Mouse (Mus musculus) MEL (cell line): ENCODE data around the gene Mapk8ip1. TPM values are rescaled to one million over a fixed set of nuclear protein-coding genes. Genes with fewer than 3 reads are reported as not detected.
A peak's percentile ranks its signal among the peaks of the same experiment; 100 is the strongest.

Experiments
- DNase-seq: peaks from one replicate; pipeline ENCODE4 v3.0.0; 2011; ENCODE audit warnings: low read depth, low spot score
- H3K27ac ChIP-seq: 2 replicates; pipeline ENCODE4 v1.5.1; 2012; ENCODE audit warnings: low read depth, mild to moderate bottlenecking, control low read depth, low read length, moderate library complexity; ENCODE audit not compliant: control insufficient read depth
- H3K27me3 ChIP-seq, 2 experiments: fragments of 150-350 bp in 1 of 2; sonication (generic) in 1 of 2; 2 replicates each; pipeline ENCODE4 v1.6.1; 2012; ENCODE audit warnings: low read length in 2 of 2, mild to moderate bottlenecking in 2 of 2, improper control_type of control experiment in 1 of 2, moderate library complexity in 1 of 2; ENCODE audit not compliant: insufficient read depth in 2 of 2, control insufficient read depth in 1 of 2
- H3K36me3 ChIP-seq, 2 experiments: 2 replicates each; pipeline ENCODE4 v1.6.1; 2012 to 2014; ENCODE audit warnings: low read length in 2 of 2, improper control_type of control experiment in 1 of 2, inconsistent platforms in 1 of 2, mild to moderate bottlenecking in 1 of 2; ENCODE audit not compliant: insufficient read depth in 2 of 2, control insufficient read depth in 1 of 2
- H3K4me1 ChIP-seq, 2 experiments: fragments of 150-350 bp in 1 of 2; sonication (generic) in 1 of 2; 2 replicates each; pipeline ENCODE4 v1.6.1; 2012; ENCODE audit warnings: low read length in 2 of 2, improper control_type of control experiment in 1 of 2, mild to moderate bottlenecking in 1 of 2; ENCODE audit not compliant: insufficient read depth in 2 of 2, control insufficient read depth in 1 of 2
- H3K4me3 ChIP-seq, 2 experiments: fragments of 150-350 bp in 1 of 2; sonication (generic) in 1 of 2; 2 replicates each; pipeline ENCODE4 v1.5.1; 2012; ENCODE audit warnings: low read depth in 2 of 2, low read length in 2 of 2, mild to moderate bottlenecking in 2 of 2, moderate library complexity in 2 of 2, control low read depth in 1 of 2, improper control_type of control experiment in 1 of 2; ENCODE audit not compliant: control insufficient read depth in 1 of 2, insufficient read depth in 1 of 2
- H3K79me2 ChIP-seq: 2 replicates; pipeline ENCODE4 v1.6.1; 2012; ENCODE audit warnings: mild to moderate bottlenecking, low read length, moderate library complexity; ENCODE audit not compliant: control insufficient read depth, poor library complexity, insufficient read depth
- H3K9ac ChIP-seq: 2 replicates; pipeline ENCODE4 v1.6.1; 2012; ENCODE audit warnings: low read depth, mild to moderate bottlenecking, control low read depth, low read length, moderate library complexity; ENCODE audit not compliant: control insufficient read depth, poor library complexity, severe bottlenecking
- H3K9me3 ChIP-seq: fragments of 150-350 bp; sonication (generic); replicated peaks from 2 replicates; pipeline ENCODE4 v1.6.1; 2012; ENCODE audit warnings: mild to moderate bottlenecking, low read length, improper control_type of control experiment, moderate library complexity; ENCODE audit not compliant: insufficient read depth
- BHLHE40 ChIP-seq: IDR thresholded peaks from 2 replicates; pipeline ENCODE4 v1.6.1; 2012; ENCODE audit warnings: low read depth, mild to moderate bottlenecking, inconsistent platforms, low read length, improper control_type of control experiment, borderline replicate concordance
- CHD1 ChIP-seq: IDR thresholded peaks from 2 replicates; pipeline ENCODE4 v1.6.1; 2012; ENCODE audit warnings: low read depth, mild to moderate bottlenecking, inconsistent platforms, low read length, improper control_type of control experiment
- CHD2 ChIP-seq: IDR thresholded peaks from 2 replicates; pipeline ENCODE4 v1.6.1; 2011; ENCODE audit warnings: low read length, improper control_type of control experiment
- E2F4 ChIP-seq: IDR thresholded peaks from 2 replicates; pipeline ENCODE4 v1.6.1; 2011; ENCODE audit warnings: low read depth, low read length, improper control_type of control experiment, borderline replicate concordance
- ELF1 ChIP-seq: IDR thresholded peaks from 2 replicates; pipeline ENCODE4 v1.6.1; 2014; ENCODE audit warnings: low read depth, mild to moderate bottlenecking, inconsistent platforms, low read length, improper control_type of control experiment, moderate library complexity
- EP300 ChIP-seq, 2 experiments: IDR thresholded peaks; 2 replicates each; pipeline ENCODE4 v1.6.1; 2011; ENCODE audit warnings: improper control_type of control experiment in 2 of 2, low read length in 2 of 2, low read depth in 1 of 2, mild to moderate bottlenecking in 1 of 2
- ETS1 ChIP-seq: IDR thresholded peaks from 2 replicates; pipeline ENCODE4 v1.6.1; 2012; ENCODE audit warnings: low read depth, mild to moderate bottlenecking, inconsistent platforms, low read length, improper control_type of control experiment, moderate library complexity
- GABPA ChIP-seq: IDR thresholded peaks from 2 replicates; pipeline ENCODE4 v1.6.1; 2012; ENCODE audit warnings: low read depth, mild to moderate bottlenecking, inconsistent platforms, low read length, improper control_type of control experiment, moderate library complexity
- GATA1 ChIP-seq: IDR thresholded peaks from 2 replicates; pipeline ENCODE4 v1.6.1; 2011; ENCODE audit warnings: low read depth, low read length, improper control_type of control experiment
- HCFC1 ChIP-seq: IDR thresholded peaks from 2 replicates; pipeline ENCODE4 v1.6.1; 2012; ENCODE audit warnings: low read depth, mild to moderate bottlenecking, inconsistent platforms, low read length, improper control_type of control experiment, moderate library complexity
- JUND ChIP-seq: IDR thresholded peaks from 2 replicates; pipeline ENCODE4 v1.6.1; 2011; ENCODE audit warnings: low read depth, mild to moderate bottlenecking, improper control_type of control experiment, low read length
- KAT2A ChIP-seq: conservative IDR thresholded peaks from 2 replicates; pipeline ENCODE4 v1.6.1; 2012; ENCODE audit warnings: low read depth, low read length, improper control_type of control experiment, inconsistent platforms
- MAFK ChIP-seq: IDR thresholded peaks from 2 replicates; pipeline ENCODE4 v1.6.1; 2011; ENCODE audit warnings: low read depth, mild to moderate bottlenecking, low read length, improper control_type of control experiment, borderline replicate concordance
- MAX ChIP-seq: IDR thresholded peaks from 2 replicates; pipeline ENCODE4 v1.6.1; 2011; ENCODE audit warnings: low read length, improper control_type of control experiment
- MAZ ChIP-seq: IDR thresholded peaks from 2 replicates; pipeline ENCODE4 v1.6.1; 2012; ENCODE audit warnings: low read depth, mild to moderate bottlenecking, inconsistent platforms, low read length, improper control_type of control experiment
- MEF2A ChIP-seq: IDR thresholded peaks from 2 replicates; pipeline ENCODE4 v1.6.1; 2014; ENCODE audit warnings: low read depth, mild to moderate bottlenecking, inconsistent platforms, low read length, improper control_type of control experiment; ENCODE audit not compliant: poor library complexity, insufficient replicate concordance, severe bottlenecking; ENCODE audit errors: extremely low read depth
- MXI1 ChIP-seq: IDR thresholded peaks from 2 replicates; pipeline ENCODE4 v1.6.1; 2011; ENCODE audit warnings: mild to moderate bottlenecking, low read depth, low read length, improper control_type of control experiment
- MYB ChIP-seq: IDR thresholded peaks from 2 replicates; pipeline ENCODE4 v1.6.1; 2011; ENCODE audit warnings: mild to moderate bottlenecking, low read depth, low read length, improper control_type of control experiment
- MYC ChIP-seq: IDR thresholded peaks from 2 replicates; pipeline ENCODE4 v1.6.1; 2011; ENCODE audit warnings: low read depth, mild to moderate bottlenecking, low read length, improper control_type of control experiment, moderate library complexity
- NELFE ChIP-seq: IDR thresholded peaks from 2 replicates; pipeline ENCODE4 v1.6.1; 2011; ENCODE audit warnings: low read depth, low read length, improper control_type of control experiment
- NRF1 ChIP-seq: IDR thresholded peaks from 2 replicates; pipeline ENCODE4 v1.6.1; 2014; ENCODE audit warnings: low read depth, mild to moderate bottlenecking, inconsistent platforms, low read length, improper control_type of control experiment, moderate library complexity; ENCODE audit not compliant: poor library complexity, insufficient read depth, severe bottlenecking
- POLR2AphosphoS2 ChIP-seq: IDR thresholded peaks from 2 replicates; pipeline ENCODE4 v1.6.1; 2011; ENCODE audit warnings: low read length, improper control_type of control experiment
- POLR2AphosphoS5 ChIP-seq: IDR thresholded peaks from 2 replicates; pipeline ENCODE4 v1.6.1; 2012; ENCODE audit warnings: low read depth, borderline replicate concordance, mild to moderate bottlenecking, inconsistent platforms, low read length, moderate library complexity, mixed read lengths
- RAD21 ChIP-seq: IDR thresholded peaks from 2 replicates; pipeline ENCODE4 v1.6.1; 2011; ENCODE audit warnings: mild to moderate bottlenecking, low read depth, low read length, improper control_type of control experiment
- RCOR1 ChIP-seq: IDR thresholded peaks from 2 replicates; pipeline ENCODE4 v1.6.1; 2012; ENCODE audit warnings: low read depth, mild to moderate bottlenecking, inconsistent platforms, low read length, improper control_type of control experiment
- SIN3A ChIP-seq: IDR thresholded peaks from 2 replicates; pipeline ENCODE4 v1.6.1; 2012; ENCODE audit warnings: low read length, improper control_type of control experiment, inconsistent platforms
- SMC3 ChIP-seq: IDR thresholded peaks from 2 replicates; pipeline ENCODE4 v1.6.1; 2011; ENCODE audit warnings: low read depth, low read length, improper control_type of control experiment
- TBP ChIP-seq: IDR thresholded peaks from 2 replicates; pipeline ENCODE4 v1.8.0; 2011; ENCODE audit warnings: low read depth, low read length, improper control_type of control experiment
- UBTF ChIP-seq: IDR thresholded peaks from 2 replicates; pipeline ENCODE4 v1.6.1; 2012; ENCODE audit warnings: low read depth, mild to moderate bottlenecking, inconsistent platforms, low read length, improper control_type of control experiment, moderate library complexity, borderline replicate concordance; ENCODE audit not compliant: insufficient read depth
- USF1 ChIP-seq: IDR thresholded peaks from 2 replicates; pipeline ENCODE4 v1.6.1; 2014; ENCODE audit warnings: low read depth, mild to moderate bottlenecking, inconsistent platforms, low read length, improper control_type of control experiment, moderate library complexity
- USF2 ChIP-seq, 2 experiments: IDR thresholded peaks; 2 replicates each; pipeline ENCODE4 v1.6.1; 2011 to 2012; ENCODE audit warnings: improper control_type of control experiment in 2 of 2, low read length in 2 of 2, borderline replicate concordance in 1 of 2, inconsistent platforms in 1 of 2, low read depth in 1 of 2, mild to moderate bottlenecking in 1 of 2; ENCODE audit not compliant: insufficient read depth in 1 of 2
- ZC3H11A ChIP-seq: IDR thresholded peaks from 2 replicates; pipeline ENCODE4 v1.6.1; 2012; ENCODE audit warnings: low read depth, mild to moderate bottlenecking, inconsistent platforms, low read length, improper control_type of control experiment
- ZKSCAN1 ChIP-seq: IDR thresholded peaks from 2 replicates; pipeline ENCODE4 v1.6.1; 2012; ENCODE audit warnings: low read depth, mild to moderate bottlenecking, inconsistent platforms, low read length, improper control_type of control experiment, moderate library complexity
- ZMIZ1 ChIP-seq: IDR thresholded peaks from 2 replicates; pipeline ENCODE4 v1.6.1; 2012; ENCODE audit warnings: low read depth, mild to moderate bottlenecking, inconsistent platforms, low read length, improper control_type of control experiment, moderate library complexity
- ZNF384 ChIP-seq: IDR thresholded peaks from 2 replicates; pipeline ENCODE4 v1.6.1; 2012; ENCODE audit warnings: low read depth, mild to moderate bottlenecking, inconsistent platforms, low read length, improper control_type of control experiment
- polyA plus RNA-seq, 2 experiments: library from polyadenylated mRNA; stranded (reverse) in 1 of 2; unstranded in 1 of 2; fragments of >175 nt in 1 of 2; fragments of >200 nt in 1 of 2; gene quantifications; 2 replicates each; pipeline versions ENCODE4 v1.2.1 to v1.2.4; 2012; ENCODE audit warnings: low replicate concordance in 2 of 2, low read depth in 1 of 2; ENCODE audit not compliant: insufficient read length in 2 of 2, insufficient read depth in 1 of 2, missing spikeins in 1 of 2
- total RNA-seq: library from RNA; depleted of rRNA; stranded (reverse); fragments of 300-350 nt; gene quantifications from 2 replicates; pipeline ENCODE4 v1.2.3, GENCODE M21; 2012

Gene Mapk8ip1
- total and polyA plus RNA-seq, 3 experiments, result 2.5 to 3.8 TPM; not detected in 1

DNA sequence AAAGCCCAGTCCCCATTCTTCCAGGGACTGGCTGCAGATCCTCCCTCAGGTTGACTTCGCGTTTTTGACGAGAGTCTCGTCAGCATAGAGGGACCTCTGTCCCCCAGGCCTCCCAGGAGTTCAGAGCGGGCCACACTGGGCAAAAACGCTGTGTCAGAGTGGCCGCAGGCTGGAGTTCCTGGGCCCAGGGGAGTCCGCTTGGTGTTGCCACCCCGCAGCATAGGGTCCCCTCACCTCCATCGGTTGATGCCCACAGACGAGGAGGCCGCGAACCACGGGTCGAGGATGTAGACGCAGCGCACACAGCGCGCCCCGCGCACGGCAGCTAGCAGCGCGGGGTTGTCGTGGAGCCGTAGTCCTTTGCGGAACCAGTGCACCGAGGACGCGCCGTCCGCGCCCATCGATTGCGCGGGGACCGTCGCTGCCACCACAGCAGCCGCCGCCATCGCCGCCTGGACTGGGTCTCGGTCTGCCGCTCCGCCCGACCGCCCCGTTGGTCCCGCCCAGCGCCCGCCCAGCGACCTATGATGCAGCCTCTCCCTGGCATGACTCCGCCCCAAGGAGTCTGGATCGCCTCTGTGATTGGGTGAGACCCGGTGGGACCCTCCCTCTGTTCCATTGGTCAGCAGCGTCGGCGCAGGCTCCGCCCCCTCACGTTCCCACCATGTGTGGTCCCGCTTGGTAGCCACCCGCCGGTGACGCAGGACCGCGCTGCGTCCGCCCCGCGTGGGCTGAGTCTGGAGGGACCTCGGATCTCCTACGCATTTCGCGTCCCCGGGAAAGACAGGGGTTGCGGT lies 32.7 kb upstream of the Mapk8ip1 start, which contains the start of gene Cry2:
Gene Cry2 (minus strand): TSS at position 466 of the 797 bp plus-strand sequence.
- peaks cover 49% of the 10 kb centered on the region for H3K79me2 ChIP-seq
- H3K4me3 ChIP-seq, result peak within 1 kb of the TSS; percentile 70 to 92
- DNase-seq, result peak; percentile 98
- peaks cover 9 to 36% of the 10 kb centered on the region in 2 experiments for H3K4me1 ChIP-seq
- peak within 1 kb of the TSS; percentile 59 for H3K27ac ChIP-seq
- no peaks in the 10 kb centered on the region for H3K27me3 ChIP-seq
- peaks cover 0 to 23% of the 10 kb centered on the region in 2 experiments; a peak in 3 of 4 replicates for H3K36me3 ChIP-seq
- peak within 1 kb of the TSS; percentile 76 for H3K9ac ChIP-seq
- no peaks in the 10 kb centered on the region for H3K9me3 ChIP-seq
- no peak for TF ChIP-seq ZC3H11A
- no peak for TF ChIP-seq USF2 (IDR thresholded peaks at IDR 0.05; ENCODE audit: borderline replicate concordance in 1 of 2, insufficient read depth in 1 of 2, low read depth in 1 of 2, low read length in 2 of 2)
- peak; percentile 93 for TF ChIP-seq NELFE
- peak; percentile 47 for TF ChIP-seq USF1
- peak; percentile 97 for TF ChIP-seq BHLHE40
- TF ChIP-seq RAD21, result no peak
- TF ChIP-seq KAT2A, result no peak; the same call in 1 of the 2 replicates
- TF ChIP-seq ZMIZ1, result peak; percentile 92
- no peak for TF ChIP-seq ELF1
- peak; percentile 64; the same call in 1 of the 2 replicates for TF ChIP-seq MAZ
- TF ChIP-seq RCOR1, result no peak
- TF ChIP-seq ZNF384, result no peak
- TF ChIP-seq GABPA, result no peak
- no peak for TF ChIP-seq EP300 (IDR thresholded peaks at IDR 0.05; ENCODE audit: low read depth in 1 of 2, low read length in 2 of 2)
- TF ChIP-seq UBTF, result no peak
- no peak for TF ChIP-seq MEF2A
- peak; percentile 46 for TF ChIP-seq HCFC1
- TF ChIP-seq TBP, result no peak; the same call in 1 of the 2 replicates
- peak; percentile 61; the same call in 1 of the 2 replicates for TF ChIP-seq NRF1
- TF ChIP-seq MAX, result peak; percentile 83
- TF ChIP-seq CHD1, result no peak
- no peak for TF ChIP-seq MYB
- no peak for TF ChIP-seq MAFK
- peak; percentile 90; the same call in 1 of the 2 replicates for TF ChIP-seq MXI1
- TF ChIP-seq JUND, result no peak
- peak; percentile 59; the same call in 1 of the 2 replicates for TF ChIP-seq ETS1
- TF ChIP-seq POLR2AphosphoS2, result peak; percentile 85; the same call in 1 of the 2 replicates
- TF ChIP-seq POLR2AphosphoS5, result no peak; the same call in 1 of the 2 replicates
- TF ChIP-seq CHD2, result peak; percentile 89
- no peak for TF ChIP-seq SMC3
- no peak for TF ChIP-seq ZKSCAN1
- peak; percentile 81 for TF ChIP-seq SIN3A
- TF ChIP-seq GATA1, result no peak
- no peak for TF ChIP-seq E2F4
- peak; percentile 19; the same call in 1 of the 2 replicates for TF ChIP-seq MYC
